Mouse (Mus musculus) ovary, postnatal 14 days (tissue): ENCODE results near the gene 1700016D06Rik.

Source experiments
- DNase-seq: peaks from one replicate; pipeline ENCODE4 v3.0.0; 2022; ENCODE audit warnings: low spot score

The 1700016D06Rik gene

GRCm38 (mm10) chr8:11701033-11701362, at the start of gene 1700016D06Rik:
TSS of gene 1700016D06Rik (minus strand) at chr8:11701063.
- no peak for DNase-seq

- no peak for DNase-seq
These were observed 48.6 kb upstream of the 1700016D06Rik start for GRCm38 (mm10) chr8:11749472-11749871.

- DNase-seq, result no peak
These were observed 46.2 kb upstream of the 1700016D06Rik start for GRCm38 (mm10) chr8:11746850-11747600.

- DNase-seq, result no peak
These were observed 42.7 kb upstream of the 1700016D06Rik start for GRCm38 (mm10) chr8:11743580-11743979.

GRCm38 (mm10) chr8:11740857-11741256, 40.0 kb upstream of the 1700016D06Rik start:
- no peak for DNase-seq

- DNase-seq, result no peak
These were observed 38.2 kb upstream of the 1700016D06Rik start for GRCm38 (mm10) chr8:11739082-11739481.

GRCm38 (mm10) chr8:11737096-11737495, 36.2 kb upstream of the 1700016D06Rik start:
- DNase-seq, result no peak

GRCm38 (mm10) chr8:11735672-11736235, 34.9 kb upstream of the 1700016D06Rik start:
- DNase-seq, result no peak

- DNase-seq, result no peak
These were observed 29.5 kb upstream of the 1700016D06Rik start for GRCm38 (mm10) chr8:11730271-11730940.

- no peak for DNase-seq
These were observed 27.8 kb upstream of the 1700016D06Rik start for GRCm38 (mm10) chr8:11728482-11729295.

- DNase-seq, result peak; percentile 15
These were observed 27.0 kb upstream of the 1700016D06Rik start, which contains the start of gene Arhgef7 for GRCm38 (mm10) chr8:11727651-11728481. TSS of gene Arhgef7 (plus strand) at chr8:11727721.

- no peak for DNase-seq
These were observed 26.4 kb upstream of the 1700016D06Rik start for GRCm38 (mm10) chr8:11727273-11727650.

- no peak for DNase-seq
These were observed 16.3 kb upstream of the 1700016D06Rik start for GRCm38 (mm10) chr8:11717194-11717593.

- no peak for DNase-seq
These were observed 11.4 kb upstream of the 1700016D06Rik start for GRCm38 (mm10) chr8:11712244-11712643.

- DNase-seq, result no peak
These were observed 9.6 kb upstream of the 1700016D06Rik start for GRCm38 (mm10) chr8:11710415-11710814.

GRCm38 (mm10) chr8:11709542-11709941, 8.7 kb upstream of the 1700016D06Rik start:
- no peak for DNase-seq

- no peak for DNase-seq
These were observed 8.0 kb upstream of the 1700016D06Rik start for GRCm38 (mm10) chr8:11708815-11709214.

GRCm38 (mm10) chr8:11707701-11708100, 6.8 kb upstream of the 1700016D06Rik start:
- DNase-seq, result no peak

GRCm38 (mm10) chr8:11705818-11706217, 5.0 kb upstream of the 1700016D06Rik start:
- no peak for DNase-seq

GRCm38 (mm10) chr8:11704716-11705420, 4.0 kb upstream of the 1700016D06Rik start:
- DNase-seq, result no peak

GRCm38 (mm10) chr8:11703789-11704188, 2.9 kb upstream of the 1700016D06Rik start:
- DNase-seq, result no peak
